Mouse (Mus musculus): ENCODE measurements around the gene Htt. TPM values are rescaled to one million over a fixed set of nuclear protein-coding genes. Genes with fewer than 3 reads are reported as not detected.

Htt gene
- polyA plus RNA-seq, 1 experiment: 13.4 TPM

GRCm38 (mm10) chr5:34923920-34924319 is 162.4 kb downstream of the Htt start:
- no peak overlapping the region for H3K4me3 ChIP-seq (replicated peaks; ENCODE audit: extremely low read depth, low read depth, low read length)
- DNase-seq: no peak
- 81% methylated on average over 4 of the region's 4 CpGs for WGBS
- TF ChIP-seq CTCF (IDR thresholded peaks at IDR 0.05; ENCODE audit: insufficient read depth, low read length) (no peak), POLR2A (IDR thresholded peaks at IDR 0.05; ENCODE audit: borderline replicate concordance, extremely low read depth, low read depth, low read length) (no peak)
- no peaks in the 10 kb centered on the region for H3K4me1 ChIP-seq (ENCODE audit: control insufficient read depth, insufficient read depth, low read length)

- 66% methylated on average over 7 of the region's 7 CpGs for WGBS
- Histone ChIP-seq H3K4me1 (ENCODE audit: control insufficient read depth, insufficient read depth, low read length) (no peaks in the 10 kb centered on the region), H3K4me3 (replicated peaks; ENCODE audit: extremely low read depth, low read depth, low read length) (no peak overlapping the region)
- DNase-seq: no peak
- no peak for TF ChIP-seq POLR2A (IDR thresholded peaks at IDR 0.05; ENCODE audit: borderline replicate concordance, extremely low read depth, low read depth, low read length)
Measured at GRCm38 (mm10) chr5:34924519-34924918, 163.0 kb downstream of the Htt start.

GRCm38 (mm10) chr5:34927648-34928047 is 166.1 kb downstream of the Htt start:
- WGBS: 83% methylated on average over 4 of the region's 4 CpGs

GRCm38 (mm10) chr5:34930151-34930975 is 168.8 kb downstream of the Htt start:
- H3K4me3 ChIP-seq (replicated peaks; ENCODE audit: extremely low read depth, low read depth, low read length): no peak overlapping the region
- WGBS: 69% methylated on average over 9 of the region's 9 CpGs
- peaks cover 20% of the 10 kb centered on the region for H3K4me1 ChIP-seq (ENCODE audit: control insufficient read depth, insufficient read depth, low read length)
- TF ChIP-seq CTCF (IDR thresholded peaks at IDR 0.05; ENCODE audit: insufficient read depth, low read length) (no peak), POLR2A (IDR thresholded peaks at IDR 0.05; ENCODE audit: borderline replicate concordance, extremely low read depth, low read depth, low read length) (no peak)
- DNase-seq: no peak

More at GRCm38 (mm10) chr5:34927648-34928047, 166.1 kb downstream of the Htt start:
- Histone ChIP-seq H3K4me1 (ENCODE audit: control insufficient read depth, insufficient read depth, low read length) (peaks cover 20% of the 10 kb centered on the region), H3K4me3 (replicated peaks; ENCODE audit: extremely low read depth, low read depth, low read length) (no peak overlapping the region)
- no peak for DNase-seq
- TF ChIP-seq CTCF (IDR thresholded peaks at IDR 0.05; ENCODE audit: insufficient read depth, low read length) (no peak), POLR2A (IDR thresholded peaks at IDR 0.05; ENCODE audit: borderline replicate concordance, extremely low read depth, low read depth, low read length) (no peak)

GRCm38 (mm10) chr5:34931091-34931490 is 169.6 kb downstream of the Htt start:
- Histone ChIP-seq H3K4me1 (ENCODE audit: control insufficient read depth, insufficient read depth, low read length) (peaks cover 20% of the 10 kb centered on the region), H3K4me3 (replicated peaks; ENCODE audit: extremely low read depth, low read depth, low read length) (no peak overlapping the region)
- TF ChIP-seq POLR2A (IDR thresholded peaks at IDR 0.05; ENCODE audit: borderline replicate concordance, extremely low read depth, low read depth, low read length) (no peak), CTCF (IDR thresholded peaks at IDR 0.05; ENCODE audit: insufficient read depth, low read length) (no peak)
- DNase-seq: no peak
- 35% methylated on average over 2 of the region's 2 CpGs for WGBS

- DNase-seq: peak; percentile 19
- peaks cover 20% of the 10 kb centered on the region for H3K4me1 ChIP-seq (ENCODE audit: control insufficient read depth, insufficient read depth, low read length)
- TF ChIP-seq POLR2A (IDR thresholded peaks at IDR 0.05; ENCODE audit: borderline replicate concordance, extremely low read depth, low read depth, low read length) (peak; percentile 61; the same call in 1 of the 2 replicates), CTCF (IDR thresholded peaks at IDR 0.05; ENCODE audit: insufficient read depth, low read length) (no peak)
- no peak overlapping the region for H3K4me3 ChIP-seq (replicated peaks; ENCODE audit: extremely low read depth, low read depth, low read length)
- WGBS: 23% methylated on average over 11 of the region's 11 CpGs
Measured at GRCm38 (mm10) chr5:34931516-34932457, 170.2 kb downstream of the Htt start.

GRCm38 (mm10) chr5:34932458-34932806 is 170.9 kb downstream of the Htt start:
- Histone ChIP-seq H3K4me1 (ENCODE audit: control insufficient read depth, insufficient read depth, low read length) (peaks cover 20% of the 10 kb centered on the region), H3K4me3 (replicated peaks; ENCODE audit: extremely low read depth, low read depth, low read length) (no peak overlapping the region)
- TF ChIP-seq POLR2A (IDR thresholded peaks at IDR 0.05; ENCODE audit: borderline replicate concordance, extremely low read depth, low read depth, low read length) (0 out of 2 replicates have a peak, but pooled peaks have one; percentile 8), CTCF (IDR thresholded peaks at IDR 0.05; ENCODE audit: insufficient read depth, low read length) (no peak)
- DNase-seq: no peak
- 21% methylated on average over 4 of the region's 4 CpGs for WGBS

- Histone ChIP-seq H3K4me1 (ENCODE audit: control insufficient read depth, insufficient read depth, low read length) (peaks cover 20% of the 10 kb centered on the region), H3K4me3 (replicated peaks; ENCODE audit: extremely low read depth, low read depth, low read length) (no peak overlapping the region)
- no peak for TF ChIP-seq CTCF (IDR thresholded peaks at IDR 0.05; ENCODE audit: insufficient read depth, low read length)
- no peak for TF ChIP-seq POLR2A (IDR thresholded peaks at IDR 0.05; ENCODE audit: borderline replicate concordance, extremely low read depth, low read depth, low read length)
- 95% methylated on average over 1 of the region's 1 CpGs for WGBS
- DNase-seq: no peak
Measured at GRCm38 (mm10) chr5:34933461-34933860, 171.9 kb downstream of the Htt start.

GRCm38 (mm10) chr5:34941710-34942470 is 180.3 kb downstream of the Htt start:
- H3K4me3 ChIP-seq (replicated peaks; ENCODE audit: extremely low read depth, low read depth, low read length): no peak overlapping the region
- DNase-seq: no peak
- WGBS: 71% methylated on average over 10 of the region's 10 CpGs
- TF ChIP-seq POLR2A (IDR thresholded peaks at IDR 0.05; ENCODE audit: borderline replicate concordance, extremely low read depth, low read depth, low read length): no peak
- H3K4me1 ChIP-seq (ENCODE audit: control insufficient read depth, insufficient read depth, low read length): peaks cover 5% of the 10 kb centered on the region
